Mouse (Mus musculus): ENCODE results near the gene Gm28230.

DNA sequence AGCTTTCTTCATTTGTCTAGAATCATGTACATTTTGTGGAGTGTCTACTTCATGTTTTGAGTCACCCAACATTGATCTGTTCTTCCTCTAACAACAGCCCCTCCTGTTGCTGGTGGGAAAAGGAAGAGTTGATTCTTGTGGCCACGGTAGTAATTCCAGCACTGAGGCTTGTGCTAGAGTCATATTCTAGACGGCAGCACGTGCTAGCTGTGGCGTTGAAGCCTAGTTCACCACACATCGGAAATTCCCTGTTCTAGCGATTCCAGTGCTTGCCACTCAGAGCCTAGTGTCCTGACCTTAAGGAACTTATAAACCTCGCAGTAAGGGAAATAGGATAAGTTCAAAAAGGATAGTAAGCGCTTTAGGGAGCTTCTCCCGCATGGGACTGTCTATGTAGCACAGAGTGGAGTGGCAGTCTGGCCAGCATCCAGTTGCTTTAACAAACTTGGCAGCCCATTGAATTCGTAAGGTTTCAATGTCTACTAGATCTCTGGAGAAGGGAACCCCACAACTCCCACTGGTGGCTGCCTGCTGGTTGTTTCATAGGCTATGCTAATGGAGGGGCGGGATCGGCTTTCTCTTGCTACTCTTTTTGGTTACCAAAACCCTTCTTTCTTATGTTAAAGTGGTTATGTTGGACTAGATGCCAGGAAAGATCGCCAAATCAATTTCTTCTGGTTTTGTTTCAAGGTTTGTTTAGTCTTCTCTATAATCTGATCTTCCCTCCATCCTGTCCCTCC lies 51.2 kb downstream of the Gm28230 start:
- TF ChIP-seq CHD1 (IDR thresholded peaks at IDR 0.05; ENCODE audit: low read depth, low read length) (no peak), ETS1 (IDR thresholded peaks at IDR 0.05; ENCODE audit: low read depth, low read length) (no peak), TAL1 (IDR thresholded peaks at IDR 0.05; ENCODE audit: low read length) (no peak), E2F4 (IDR thresholded peaks at IDR 0.05; ENCODE audit: borderline replicate concordance, low read depth, low read length) (no peak), MAX (IDR thresholded peaks at IDR 0.05; ENCODE audit: low read length) (no peak), CTCF (IDR thresholded peaks at IDR 0.05 in 2 of 3, conservative IDR thresholded peaks at IDR 0.05 in 1 of 3; ENCODE audit: control insufficient read depth in 1 of 3, insufficient read depth in 1 of 3, low read depth in 2 of 3, low read length in 3 of 3, poor library complexity in 1 of 3, severe bottlenecking in 1 of 3) (no peak), USF1 (IDR thresholded peaks at IDR 0.05; ENCODE audit: low read depth, low read length) (no peak), POLR2A (IDR thresholded peaks at IDR 0.05; ENCODE audit: control insufficient read depth in 1 of 2, insufficient read depth in 1 of 2, low read depth in 1 of 2, low read length in 2 of 2, poor library complexity in 1 of 2) (no peak)
